Mouse (Mus musculus): ENCODE data around the gene Fgfr2. TPM values are rescaled to one million over a fixed set of nuclear protein-coding genes. Genes with fewer than 3 reads are reported as not detected.

Fgfr2 gene
- polyA plus RNA-seq, 1 experiment = 14.8 TPM

- Histone ChIP-seq H3K4me3 (ENCODE audit: insufficient read depth, low read depth, low read length) (no peak overlapping the region), H3K27ac (ENCODE audit: insufficient read depth, low read depth, low read length) (no peak overlapping the region), H3K4me1 (ENCODE audit: control insufficient read depth, insufficient read depth, low read length) (no peaks in the 10 kb centered on the region), H3K36me3 (ENCODE audit: control insufficient read depth, insufficient read depth, low read length) (no peaks in the 10 kb centered on the region), H3K27me3 (replicated peaks; ENCODE audit: control insufficient read depth, insufficient read depth, low read length) (no peaks in the 10 kb centered on the region)
- no peak for TF ChIP-seq CTCF (conservative IDR thresholded peaks at IDR 0.05; ENCODE audit: insufficient read depth, insufficient read length, low read depth, low read length)
- TF ChIP-seq POLR2A (IDR thresholded peaks at IDR 0.05; ENCODE audit: low read depth, low read length) = no peak
- DNase-seq = no peak
- 88% methylated on average over 3 of the region's 3 CpGs for WGBS
Observed at GRCm38 (mm10) chr7:131467312-131467711, 1655.8 kb downstream of the Fgfr2 start.

GRCm38 (mm10) chr7:131465735-131466134 lies 1657.4 kb downstream of the Fgfr2 start:
- Histone ChIP-seq H3K27ac (ENCODE audit: insufficient read depth, low read depth, low read length) (no peak overlapping the region), H3K36me3 (ENCODE audit: control insufficient read depth, insufficient read depth, low read length) (no peaks in the 10 kb centered on the region), H3K4me3 (ENCODE audit: insufficient read depth, low read depth, low read length) (no peak overlapping the region), H3K4me1 (ENCODE audit: control insufficient read depth, insufficient read depth, low read length) (no peaks in the 10 kb centered on the region), H3K27me3 (replicated peaks; ENCODE audit: control insufficient read depth, insufficient read depth, low read length) (no peaks in the 10 kb centered on the region)
- TF ChIP-seq POLR2A (IDR thresholded peaks at IDR 0.05; ENCODE audit: low read depth, low read length) = no peak
- TF ChIP-seq CTCF (conservative IDR thresholded peaks at IDR 0.05; ENCODE audit: insufficient read depth, insufficient read length, low read depth, low read length) = no peak
- DNase-seq = no peak
- 71% methylated on average over 3 of the region's 3 CpGs for WGBS

- no peak overlapping the region for H3K27ac ChIP-seq (ENCODE audit: insufficient read depth, low read depth, low read length)
- no peak for DNase-seq
- H3K27me3 ChIP-seq (replicated peaks; ENCODE audit: control insufficient read depth, insufficient read depth, low read length) = no peaks in the 10 kb centered on the region
- no peaks in the 10 kb centered on the region for H3K36me3 ChIP-seq (ENCODE audit: control insufficient read depth, insufficient read depth, low read length)
- H3K4me3 ChIP-seq (ENCODE audit: insufficient read depth, low read depth, low read length) = no peak overlapping the region
- WGBS = 76% methylated on average over 3 of the region's 3 CpGs
- no peak for TF ChIP-seq CTCF (conservative IDR thresholded peaks at IDR 0.05; ENCODE audit: insufficient read depth, insufficient read length, low read depth, low read length)
- no peak for TF ChIP-seq POLR2A (IDR thresholded peaks at IDR 0.05; ENCODE audit: low read depth, low read length)
- no peaks in the 10 kb centered on the region for H3K4me1 ChIP-seq (ENCODE audit: control insufficient read depth, insufficient read depth, low read length)
Observed at GRCm38 (mm10) chr7:131465117-131465601, 1658.0 kb downstream of the Fgfr2 start.

- Histone ChIP-seq H3K27ac (ENCODE audit: insufficient read depth, low read depth, low read length) (no peak overlapping the region), H3K4me3 (ENCODE audit: insufficient read depth, low read depth, low read length) (no peak overlapping the region), H3K4me1 (ENCODE audit: control insufficient read depth, insufficient read depth, low read length) (no peaks in the 10 kb centered on the region), H3K36me3 (ENCODE audit: control insufficient read depth, insufficient read depth, low read length) (no peaks in the 10 kb centered on the region), H3K27me3 (replicated peaks; ENCODE audit: control insufficient read depth, insufficient read depth, low read length) (no peaks in the 10 kb centered on the region)
- WGBS = 89% methylated on average over 5 of the region's 5 CpGs
- no peak for TF ChIP-seq POLR2A (IDR thresholded peaks at IDR 0.05; ENCODE audit: low read depth, low read length)
- no peak for TF ChIP-seq CTCF (conservative IDR thresholded peaks at IDR 0.05; ENCODE audit: insufficient read depth, insufficient read length, low read depth, low read length)
- no peak for DNase-seq
Observed at GRCm38 (mm10) chr7:131456714-131457113, 1666.4 kb downstream of the Fgfr2 start.

GRCm38 (mm10) chr7:131437051-131437450 lies 1686.1 kb downstream of the Fgfr2 start:
- H3K36me3 ChIP-seq (ENCODE audit: control insufficient read depth, insufficient read depth, low read length) = no peaks in the 10 kb centered on the region; the same call in 1 of the 2 replicates
- no peaks in the 10 kb centered on the region for H3K27me3 ChIP-seq (replicated peaks; ENCODE audit: control insufficient read depth, insufficient read depth, low read length)
- no peaks in the 10 kb centered on the region for H3K4me1 ChIP-seq (ENCODE audit: control insufficient read depth, insufficient read depth, low read length)
- TF ChIP-seq POLR2A (IDR thresholded peaks at IDR 0.05; ENCODE audit: low read depth, low read length) = no peak
- TF ChIP-seq CTCF (conservative IDR thresholded peaks at IDR 0.05; ENCODE audit: insufficient read depth, insufficient read length, low read depth, low read length) = no peak
- H3K4me3 ChIP-seq (ENCODE audit: insufficient read depth, low read depth, low read length) = no peak overlapping the region
- WGBS = 63% methylated on average over 3 of the region's 3 CpGs
- no peak overlapping the region for H3K27ac ChIP-seq (ENCODE audit: insufficient read depth, low read depth, low read length)
- no peak for DNase-seq

- Histone ChIP-seq H3K4me1 (ENCODE audit: control insufficient read depth, insufficient read depth, low read length) (no peaks in the 10 kb centered on the region), H3K4me3 (ENCODE audit: insufficient read depth, low read depth, low read length) (no peak overlapping the region), H3K27ac (ENCODE audit: insufficient read depth, low read depth, low read length) (no peak overlapping the region), H3K27me3 (replicated peaks; ENCODE audit: control insufficient read depth, insufficient read depth, low read length) (no peaks in the 10 kb centered on the region), H3K36me3 (ENCODE audit: control insufficient read depth, insufficient read depth, low read length) (peaks cover 3% of the 10 kb centered on the region)
- TF ChIP-seq POLR2A (IDR thresholded peaks at IDR 0.05; ENCODE audit: low read depth, low read length) = no peak
- TF ChIP-seq CTCF (conservative IDR thresholded peaks at IDR 0.05; ENCODE audit: insufficient read depth, insufficient read length, low read depth, low read length) = no peak
- DNase-seq = no peak
- WGBS = 83% methylated on average over 1 of the region's 1 CpGs
Observed at GRCm38 (mm10) chr7:131434276-131434675, 1688.9 kb downstream of the Fgfr2 start.

GRCm38 (mm10) chr7:131432244-131432643 lies 1690.9 kb downstream of the Fgfr2 start:
- WGBS = 19% methylated on average over 1 of the region's 1 CpGs
- Histone ChIP-seq H3K4me3 (ENCODE audit: insufficient read depth, low read depth, low read length) (no peak overlapping the region), H3K36me3 (ENCODE audit: control insufficient read depth, insufficient read depth, low read length) (peaks cover 5% of the 10 kb centered on the region), H3K4me1 (ENCODE audit: control insufficient read depth, insufficient read depth, low read length) (no peaks in the 10 kb centered on the region), H3K27ac (ENCODE audit: insufficient read depth, low read depth, low read length) (no peak overlapping the region), H3K27me3 (replicated peaks; ENCODE audit: control insufficient read depth, insufficient read depth, low read length) (no peaks in the 10 kb centered on the region)
- peak; percentile 41 for DNase-seq
- TF ChIP-seq CTCF (conservative IDR thresholded peaks at IDR 0.05; ENCODE audit: insufficient read depth, insufficient read length, low read depth, low read length) (peak; percentile 62), POLR2A (IDR thresholded peaks at IDR 0.05; ENCODE audit: low read depth, low read length) (no peak)

Data from kidney, adult 2 months (tissue).